9 mouse cellular contexts compared by ENCODE assay signal in genomic region chr5:150906053-150907040, GRCm38 (mm10). TPM values are rescaled to one million over a fixed set of nuclear protein-coding genes. Genes with fewer than 3 reads are reported as not detected.
DNase-seq lines count a peak whose midpoint lies in the region; ATAC-seq and TF ChIP-seq lines count a peak whose summit lies in the region.
"Had no signal": no experiment of that assay in that cellular context is flagged by ENCODE, and none has a peak within 500 bp of the region (broad histone marks: within the 10 kb centered on the region; RNA-seq: fewer than 3 reads in every experiment).

No protein-coding gene starts in this region.

- no peaks in the 10 kb centered on the region for H3K36me3 ChIP-seq in forebrain, embryonic 16.5 days (ENCODE audit: control insufficient read depth, insufficient read depth)
- no peaks in the 10 kb centered on the region for H3K36me3 ChIP-seq in neural tube, embryonic 15.5 days
- H3K36me3 ChIP-seq in liver, embryonic 11.5 days (ENCODE audit: control insufficient read depth, insufficient read depth, low read length), result no peaks in the 10 kb centered on the region
- no peaks in the 10 kb centered on the region for H3K36me3 ChIP-seq in lung, postnatal 0 days (ENCODE audit: insufficient read depth, low read length)
- H3K36me3 ChIP-seq in kidney, embryonic 16.5 days (ENCODE audit: insufficient read depth, low read length), result no peaks in the 10 kb centered on the region

- TF ChIP-seq CTCF in cortical plate, adult 2 months (IDR thresholded peaks at IDR 0.05; ENCODE audit: extremely low read depth, insufficient read depth, low read length), result no peak
- no peak for TF ChIP-seq CTCF in lung, postnatal 0 days (IDR thresholded peaks at IDR 0.05)

- H3K27ac ChIP-seq in cortical plate, adult 2 months (ENCODE audit: insufficient read depth, low read length), result peak overlapping the region; percentile 95
- peak overlapping the region; percentile 89 for H3K27ac ChIP-seq in forebrain, embryonic 16.5 days (ENCODE audit: low read length)
- H3K27ac ChIP-seq in neural tube, embryonic 15.5 days (replicated peaks), result peak overlapping the region; percentile 93
- no peak overlapping the region for H3K27ac ChIP-seq in liver, embryonic 11.5 days (ENCODE audit: low read depth, low read length)
- H3K27ac ChIP-seq in lung, postnatal 0 days (ENCODE audit: low read length), result no peak overlapping the region
- no peak overlapping the region for H3K27ac ChIP-seq in kidney, embryonic 16.5 days (ENCODE audit: low read length)
- H3K27ac ChIP-seq: macrophage had no signal

- peak overlapping the region; percentile 34 for H3K9ac ChIP-seq in forebrain, embryonic 16.5 days (replicated peaks; ENCODE audit: low read depth, low read length)
- no peak overlapping the region for H3K9ac ChIP-seq in neural tube, embryonic 15.5 days (replicated peaks)
- no peak overlapping the region for H3K9ac ChIP-seq in liver, embryonic 11.5 days (ENCODE audit: low read depth, low read length)
- H3K9ac ChIP-seq in lung, postnatal 0 days (replicated peaks; ENCODE audit: low read depth), result no peak overlapping the region
- H3K9ac ChIP-seq in kidney, embryonic 16.5 days (replicated peaks; ENCODE audit: low read length), result no peak overlapping the region

- no peak for TF ChIP-seq EP300 in lung, postnatal 0 days (IDR thresholded peaks at IDR 0.05)

- intact Hi-C loops in heart, postnatal 14 days (cut with DNase I), result no loop called here

- WGBS in forebrain, embryonic 16.5 days, result 9% methylated on average over 9 of the region's 9 CpGs
- WGBS in neural tube, embryonic 15.5 days, result 10% methylated on average over 9 of the region's 9 CpGs
- 31% methylated on average over 9 of the region's 9 CpGs for WGBS in liver, embryonic 11.5 days
- 34% methylated on average over 9 of the region's 9 CpGs for WGBS in lung, postnatal 0 days
- WGBS in kidney, embryonic 16.5 days, result 53% methylated on average over 9 of the region's 9 CpGs

- H3K4me3 ChIP-seq in cortical plate, adult 2 months (ENCODE audit: insufficient read depth, low read length), result no peak overlapping the region
- H3K4me3 ChIP-seq in forebrain, embryonic 16.5 days (replicated peaks; ENCODE audit: low read length), result peak overlapping the region; percentile 11
- no peak overlapping the region for H3K4me3 ChIP-seq in neural tube, embryonic 15.5 days (replicated peaks)
- H3K4me3 ChIP-seq in liver, embryonic 11.5 days (ENCODE audit: low read depth, low read length), result no peak overlapping the region
- no peak overlapping the region for H3K4me3 ChIP-seq in lung, postnatal 0 days (ENCODE audit: low read depth, low read length)
- H3K4me3 ChIP-seq in kidney, embryonic 16.5 days (ENCODE audit: low read length), result no peak overlapping the region

- TF ChIP-seq POLR2A in cortical plate, adult 2 months (IDR thresholded peaks at IDR 0.05; ENCODE audit: extremely low read depth, insufficient read depth, low read length), result no peak

- peak; percentile 99 for ATAC-seq in forebrain, embryonic 16.5 days
- ATAC-seq in neural tube, embryonic 15.5 days (ENCODE audit: low FRiP score), result peak; percentile 97
- ATAC-seq in liver, embryonic 11.5 days (replicated peaks; ENCODE audit: low FRiP score), result no peak
- ATAC-seq in lung, postnatal 0 days, result no peak
- no peak for ATAC-seq in kidney, embryonic 16.5 days (ENCODE audit: low FRiP score, low TSS enrichment)

- H3K9me3 ChIP-seq in forebrain, embryonic 16.5 days (ENCODE audit: control insufficient read depth, low read length), result peaks cover 4% of the 10 kb centered on the region; the same call in 1 of the 2 replicates
- no peaks in the 10 kb centered on the region for H3K9me3 ChIP-seq in neural tube, embryonic 15.5 days (replicated peaks)
- H3K9me3 ChIP-seq in liver, embryonic 11.5 days (ENCODE audit: control insufficient read depth, low read length), result 0 out of 2 replicates have a peak, but pooled peaks cover 2% of the 10 kb centered on the region
- H3K9me3 ChIP-seq in lung, postnatal 0 days (ENCODE audit: low read length), result no peaks in the 10 kb centered on the region
- peaks cover 6% of the 10 kb centered on the region; the same call in 1 of the 2 replicates for H3K9me3 ChIP-seq in kidney, embryonic 16.5 days (ENCODE audit: low read length)

- DNase-seq in layer of hippocampus, postnatal 36 days, result peak; percentile 50 to 52
- no peak for DNase-seq in heart, postnatal 14 days
- DNase-seq in liver, embryonic 11.5 days (ENCODE audit: low spot score), result no peak
- no peak for DNase-seq in lung, postnatal 0 days (ENCODE audit: low spot score)

- H3K4me1 ChIP-seq in cortical plate, adult 2 months (ENCODE audit: control insufficient read depth, insufficient read depth, low read length), result peaks cover 8% of the 10 kb centered on the region
- peaks cover 17% of the 10 kb centered on the region for H3K4me1 ChIP-seq in forebrain, embryonic 16.5 days (replicated peaks; ENCODE audit: control insufficient read depth, insufficient read depth, low read length)
- peaks cover 23% of the 10 kb centered on the region for H3K4me1 ChIP-seq in neural tube, embryonic 15.5 days
- H3K4me1 ChIP-seq in liver, embryonic 11.5 days (replicated peaks; ENCODE audit: control insufficient read depth, insufficient read depth, low read length), result no peaks in the 10 kb centered on the region
- no peaks in the 10 kb centered on the region for H3K4me1 ChIP-seq in lung, postnatal 0 days (ENCODE audit: insufficient read depth, low read depth, low read length)
- H3K4me1 ChIP-seq in kidney, embryonic 16.5 days (ENCODE audit: insufficient read depth, low read length), result no peaks in the 10 kb centered on the region

- no peaks in the 10 kb centered on the region for H3K27me3 ChIP-seq in forebrain, embryonic 16.5 days (replicated peaks; ENCODE audit: control insufficient read depth, insufficient read depth, low read length)
- no peaks in the 10 kb centered on the region for H3K27me3 ChIP-seq in neural tube, embryonic 15.5 days (replicated peaks)
- H3K27me3 ChIP-seq in liver, embryonic 11.5 days (replicated peaks; ENCODE audit: control insufficient read depth, insufficient read depth, low read length), result no peaks in the 10 kb centered on the region
- no peaks in the 10 kb centered on the region for H3K27me3 ChIP-seq in lung, postnatal 0 days (replicated peaks; ENCODE audit: insufficient read depth, low read length)
- no peaks in the 10 kb centered on the region for H3K27me3 ChIP-seq in kidney, embryonic 16.5 days (ENCODE audit: insufficient read depth, low read length)

- H3K4me2 ChIP-seq in forebrain, embryonic 16.5 days (ENCODE audit: low read length), result peak overlapping the region; percentile 45
- H3K4me2 ChIP-seq in neural tube, embryonic 15.5 days, result peak overlapping the region; percentile 46
- no peak overlapping the region for H3K4me2 ChIP-seq in liver, embryonic 11.5 days
- H3K4me2 ChIP-seq in lung, postnatal 0 days (replicated peaks; ENCODE audit: low read depth, low read length), result no peak overlapping the region
- H3K4me2 ChIP-seq in kidney, embryonic 16.5 days (replicated peaks; ENCODE audit: low read depth, low read length), result no peak overlapping the region

RNA-seq across cellular contexts. Expression of gene Kl, which starts 46.1 kb away (rescaled TPM):
- 1.0 and 1.4 TPM in 2 replicates for polyA plus RNA-seq in cortical plate, adult 2 months (2012; rRNA removed)
- 0.28 and 0.48 TPM in 2 replicates for polyA plus RNA-seq in forebrain, embryonic 16.5 days (2015; fragmentation: Nextera tagmentation; extraction: Ambion mirVana)
- 10 to 100 TPM in 1 of 2 experiments, 1 to 10 TPM in 1; 8.7 to 13.0 TPM for total RNA-seq in layer of hippocampus, postnatal 36 days (2021)
- polyA plus RNA-seq in neural tube, embryonic 15.5 days (2015; fragmentation: Nextera tagmentation; extraction: Ambion mirVana), result 1.0 and 1.2 TPM in 2 replicates
- under 1 TPM; 0.10 TPM for total RNA-seq in heart, postnatal 14 days (2021)
- polyA plus RNA-seq in liver, embryonic 11.5 days (2014; fragmentation: Nextera tagmentation; extraction: Ambion mirVana), result not detected in 2 replicates
- 0.05 and 0.14 TPM in 2 replicates for polyA plus RNA-seq in lung, postnatal 0 days (2015; fragmentation: Nextera tagmentation; extraction: Ambion mirVana)
- 28.6 and 37.2 TPM in 2 replicates for polyA plus RNA-seq in kidney, embryonic 16.5 days (2015; fragmentation: Nextera tagmentation; extraction: Ambion mirVana)
- polyA plus RNA-seq: macrophage had no signal

Comparison
In these comparisons a context has a peak if more than half of its experiments do, and no peak if none do; other contexts are left out.
1. H3K27ac ChIP-seq: peak in cortical plate, adult 2 months (single experiment), forebrain, embryonic 16.5 days (single experiment) and neural tube, embryonic 15.5 days (single experiment); none in liver, embryonic 11.5 days (single experiment), lung, postnatal 0 days (single experiment) and kidney, embryonic 16.5 days (single experiment).
2. ATAC-seq: peak in forebrain, embryonic 16.5 days (single experiment) and neural tube, embryonic 15.5 days (single experiment); none in liver, embryonic 11.5 days (single experiment), lung, postnatal 0 days (single experiment) and kidney, embryonic 16.5 days (single experiment).
3. H3K4me2 ChIP-seq: peak in forebrain, embryonic 16.5 days (single experiment) and neural tube, embryonic 15.5 days (single experiment); none in liver, embryonic 11.5 days (single experiment), lung, postnatal 0 days (single experiment) and kidney, embryonic 16.5 days (single experiment).
4. DNase-seq: peak in layer of hippocampus, postnatal 36 days (2 of 2); none in heart, postnatal 14 days (0 of 2), liver, embryonic 11.5 days (single experiment) and lung, postnatal 0 days (single experiment).
5. RNA of gene Kl, which starts 46.1 kb away (polyA plus RNA-seq): 28.6 to 37.2 TPM in kidney, embryonic 16.5 days; 1.0 to 1.2 TPM in neural tube, embryonic 15.5 days, 1.0 to 1.4 TPM in cortical plate, adult 2 months, 0.28 to 0.48 TPM in forebrain, embryonic 16.5 days, 0.05 to 0.14 TPM in lung, postnatal 0 days and not detected in liver, embryonic 11.5 days; every median in the first group is over 10 times any median in the second.